Mouse (Mus musculus) liver, embryonic 13.5 days (tissue): ENCODE data around the gene Rmnd1. TPM values are rescaled to one million over a fixed set of nuclear protein-coding genes. Genes with fewer than 3 reads are reported as not detected.

Source experiments
- polyA plus RNA-seq: library from polyadenylated mRNA; unstranded; fragments of >200 nt; fragmentation: Nextera tagmentation; extraction: Ambion mirVana; gene quantifications from 2 replicates; pipeline ENCODE4 v1.2.1, GENCODE M21; 2015

The Rmnd1 gene
- polyA plus RNA-seq, 1 experiment from 2014 or later = 21.4 TPM

Other genes with a start within 250 kb of the Rmnd1 start
- 4.6 and 5.6 TPM in 2 replicates for gene Akap12, start 166.0 kb downstream of the Rmnd1 start, polyA plus RNA-seq
- 4.4 and 5.7 TPM in 2 replicates for gene Zbtb2, start 44.3 kb downstream of the Rmnd1 start, polyA plus RNA-seq
- 19.4 and 21.7 TPM in 2 replicates for gene Armt1, start 79 bp upstream of the Rmnd1 start, polyA plus RNA-seq
- not detected in 2 replicates for gene Ccdc170, start 50.1 kb upstream of the Rmnd1 start, polyA plus RNA-seq
- 0.03 and 0.12 TPM in 2 replicates for gene Esr1, start 179.2 kb upstream of the Rmnd1 start, polyA plus RNA-seq